Mouse (Mus musculus): Measurements from ENCODE around the gene Ccser1. TPM values are rescaled to one million over a fixed set of nuclear protein-coding genes. Genes with fewer than 3 reads are reported as not detected.

The Ccser1 gene
- polyA plus RNA-seq (2015; fragmentation: Nextera tagmentation; extraction: Ambion mirVana) = 5.6 and 6.4 TPM in 2 replicates

GRCm38 (mm10) chr6:61179949-61180755 is at the start of gene Ccser1:
TSS of gene Ccser1 (plus strand) at chr6:61180324.

Measured in urinary bladder, postnatal 0 days (tissue).